ENCODE assay signal across 15 mouse cellular contexts in genomic region chr9:15992158-15992846, GRCm38 (mm10).
"Had no signal": no experiment of that assay in that cellular context is flagged by ENCODE, and none has a peak within 500 bp of the region (broad histone marks: within the 10 kb centered on the region; RNA-seq: fewer than 3 reads in every experiment).

No protein-coding gene starts in this region.

- DNase-seq: kidney, adult 2 months; kidney, postnatal 14 days; lung, adult 2 months; lung, postnatal 36 days; retina, postnatal 1 day; thymus, adult 2 months; thymus, postnatal 25 days had no signal

- ATAC-seq: lung, postnatal 0 days had no signal

- H3K36me3 ChIP-seq: limb, embryonic 10.5 days; liver, embryonic 15.5 days; stomach, embryonic 15.5 days had no signal

- H3K27me3 ChIP-seq: kidney, embryonic 15.5 days; liver, embryonic 15.5 days; stomach, embryonic 15.5 days had no signal

- H3K9ac ChIP-seq: kidney, embryonic 15.5 days; liver, embryonic 15.5 days; stomach, embryonic 15.5 days had no signal

- H3K4me1 ChIP-seq: kidney, embryonic 15.5 days; limb, embryonic 10.5 days; liver, embryonic 15.5 days; stomach, embryonic 15.5 days had no signal

- H3K27ac ChIP-seq: kidney, embryonic 15.5 days; left cerebral cortex, adult 2 months; limb, embryonic 10.5 days; liver, embryonic 15.5 days; stomach, embryonic 15.5 days had no signal

- H3K4me3 ChIP-seq: kidney, embryonic 15.5 days; left cerebral cortex, adult 2 months; limb, embryonic 10.5 days; liver, embryonic 15.5 days; stomach, embryonic 15.5 days had no signal

- H3K9me3 ChIP-seq: kidney, embryonic 15.5 days; limb, embryonic 10.5 days; liver, embryonic 15.5 days; stomach, embryonic 15.5 days had no signal

- H3K4me2 ChIP-seq: kidney, embryonic 15.5 days; liver, embryonic 11.5 days; liver, embryonic 15.5 days; midbrain, embryonic 11.5 days; stomach, embryonic 15.5 days had no signal
